Mouse (Mus musculus): ENCODE results near the gene H2-T22.

The H2-T22 gene

GRCm38 (mm10) chr17:35997713-35998510, 44.6 kb downstream of the H2-T22 start:
- DNase-seq = peak in 1 of 2 experiments; percentile 29

- peak; percentile 96 for DNase-seq
Measured at GRCm38 (mm10) chr17:35996949-35997348, 45.6 kb downstream of the H2-T22 start.

- DNase-seq = no peak
Measured at GRCm38 (mm10) chr17:35994879-35995240, 47.7 kb downstream of the H2-T22 start.

- peak; percentile 80 to 86 for DNase-seq
Measured at GRCm38 (mm10) chr17:35994175-35994878, 48.2 kb downstream of the H2-T22 start.

GRCm38 (mm10) chr17:35993675-35994074, 48.9 kb downstream of the H2-T22 start:
- peak; percentile 84 to 86 for DNase-seq

- DNase-seq = peak; percentile 39 to 50
Measured at GRCm38 (mm10) chr17:35991781-35992180, 50.8 kb downstream of the H2-T22 start.
